ENCODE assay signal across 9 mouse cellular contexts in genomic region chr11:100441797-100442196, GRCm38 (mm10). TPM values are rescaled to one million over a fixed set of nuclear protein-coding genes. Genes with fewer than 3 reads are reported as not detected.
DNase-seq lines count a peak whose midpoint lies in the region; ATAC-seq and TF ChIP-seq lines count a peak whose summit lies in the region.
"Had no signal": no experiment of that assay in that cellular context is flagged by ENCODE, and none has a peak within 500 bp of the region (broad histone marks: within the 10 kb centered on the region; RNA-seq: fewer than 3 reads in every experiment).

Gene Nt5c3b, minus strand, starts transcription at chr11:100441808.
Gene Klhl10, plus strand, starts transcription at chr11:100441917.

- TF ChIP-seq CTCF in E14TG2a.4 (conservative IDR thresholded peaks at IDR 0.05; ENCODE audit: low read length) = no peak
- no peak for TF ChIP-seq CTCF in forebrain, postnatal 0 days (IDR thresholded peaks at IDR 0.05; ENCODE audit: low read depth)

- H3K36me3 ChIP-seq in heart, embryonic 10.5 days = peaks cover 23% of the 10 kb centered on the region
- H3K36me3 ChIP-seq in E14TG2a.4 (ENCODE audit: insufficient read depth, low read length) = peaks cover 28% of the 10 kb centered on the region
- peaks cover 7% of the 10 kb centered on the region; the same call in 1 of the 2 replicates for H3K36me3 ChIP-seq in forebrain, postnatal 0 days (ENCODE audit: insufficient read depth)
- no peaks in the 10 kb centered on the region for H3K36me3 ChIP-seq in liver, embryonic 16.5 days (ENCODE audit: control insufficient read depth, insufficient read depth)

- peak within 1 kb of the TSS; percentile 95 for H3K9ac ChIP-seq in forebrain, postnatal 0 days
- H3K9ac ChIP-seq in liver, embryonic 16.5 days (ENCODE audit: low read depth, low read length) = peak within 1 kb of the TSS; percentile 77

- no peak for ATAC-seq in forebrain, postnatal 0 days
- ATAC-seq in liver, embryonic 16.5 days (ENCODE audit: low read depth) = no peak

- DNase-seq in heart, embryonic 10.5 days (ENCODE audit: low spot score) = no peak
- no peak for DNase-seq in heart, adult 9 months (ENCODE audit: low spot score in 2 of 2)
- DNase-seq in forebrain, postnatal 0 days = no peak
- DNase-seq in embryo, embryonic 10.5 days (ENCODE audit: low spot score) = no peak
- DNase-seq in layer of hippocampus, postnatal 10 days (ENCODE audit: low spot score in 2 of 2) = no peak
- DNase-seq in layer of hippocampus, postnatal 36 days = no peak

- H3K9me3 ChIP-seq in heart, embryonic 10.5 days = no peaks in the 10 kb centered on the region
- no peaks in the 10 kb centered on the region for H3K9me3 ChIP-seq in E14TG2a.4 (ENCODE audit: low read length)
- H3K9me3 ChIP-seq in forebrain, postnatal 0 days (ENCODE audit: low read length) = no peaks in the 10 kb centered on the region
- no peaks in the 10 kb centered on the region for H3K9me3 ChIP-seq in liver, embryonic 16.5 days (replicated peaks; ENCODE audit: control insufficient read depth, low read length)

- H3K4me1 ChIP-seq in heart, embryonic 10.5 days = peaks cover 25% of the 10 kb centered on the region; the same call in 1 of the 2 replicates
- H3K4me1 ChIP-seq in E14TG2a.4 (replicated peaks; ENCODE audit: low read depth, low read length) = peaks cover 28% of the 10 kb centered on the region
- peaks cover 7% of the 10 kb centered on the region for H3K4me1 ChIP-seq in forebrain, postnatal 0 days (ENCODE audit: insufficient read depth)
- H3K4me1 ChIP-seq in liver, embryonic 16.5 days (ENCODE audit: control insufficient read depth, low read depth, low read length) = peaks cover 14% of the 10 kb centered on the region

- H3K27me3 ChIP-seq in heart, embryonic 10.5 days (ENCODE audit: insufficient read depth, poor library complexity, severe bottlenecking) = no peaks in the 10 kb centered on the region
- H3K27me3 ChIP-seq in E14TG2a.4 (ENCODE audit: insufficient read depth, low read length) = 0 out of 2 replicates have a peak, but pooled peaks cover 4% of the 10 kb centered on the region
- no peaks in the 10 kb centered on the region for H3K27me3 ChIP-seq in forebrain, postnatal 0 days (ENCODE audit: insufficient read depth, low read length)
- no peaks in the 10 kb centered on the region for H3K27me3 ChIP-seq in liver, embryonic 16.5 days (ENCODE audit: control insufficient read depth, insufficient read depth, low read depth, low read length)

- WGBS in heart, embryonic 10.5 days = 84% methylated on average over 8 of the region's 8 CpGs
- WGBS in forebrain, postnatal 0 days = 89% methylated on average over 8 of the region's 8 CpGs
- WGBS in liver, embryonic 16.5 days (ENCODE audit: insufficient replicate concordance) = 78% methylated on average over 8 of the region's 8 CpGs

- peak within 1 kb of the TSS; percentile 92 for H3K4me3 ChIP-seq in heart, embryonic 10.5 days
- H3K4me3 ChIP-seq in E14TG2a.4 (replicated peaks; ENCODE audit: low read length) = peak within 1 kb of the TSS; percentile 85
- H3K4me3 ChIP-seq in forebrain, postnatal 0 days (ENCODE audit: low read depth, low read length) = peak within 1 kb of the TSS; percentile 85
- peak within 1 kb of the TSS; percentile 74 for H3K4me3 ChIP-seq in liver, embryonic 16.5 days (ENCODE audit: low read depth, low read length)

- peak within 1 kb of the TSS; percentile 96 for H3K27ac ChIP-seq in heart, embryonic 10.5 days
- peak within 1 kb of the TSS; percentile 77 for H3K27ac ChIP-seq in forebrain, postnatal 0 days (ENCODE audit: low read depth, low read length)
- H3K27ac ChIP-seq in liver, embryonic 16.5 days (ENCODE audit: low read length) = no peak within 1 kb of the TSS

- H3K4me2 ChIP-seq in forebrain, postnatal 0 days (ENCODE audit: low read depth) = peak within 1 kb of the TSS; percentile 83
- H3K4me2 ChIP-seq in liver, embryonic 16.5 days (ENCODE audit: low read depth, low read length) = peak within 1 kb of the TSS; percentile 88

RNA-seq across cellular contexts. Expression of gene Nt5c3b, which starts in this region (rescaled TPM):
- 124 and 128 TPM in 2 replicates for polyA plus RNA-seq in heart, embryonic 10.5 days (2016; fragmentation: Nextera tagmentation; extraction: Ambion mirVana)
- total RNA-seq in forebrain, postnatal 0 days (2014; rRNA removed) = 63.0 and 80.5 TPM in 2 replicates
- 113 and 118 TPM in 2 replicates for polyA plus RNA-seq in forebrain, postnatal 0 days (2015; fragmentation: Nextera tagmentation; extraction: Ambion mirVana)
- 14.9 and 16.0 TPM in 2 replicates for polyA plus RNA-seq in liver, embryonic 16.5 days (2015; fragmentation: Nextera tagmentation; extraction: Ambion mirVana)
- total RNA-seq in layer of hippocampus, postnatal 10 days (2021) = 10 to 100 TPM; 60.5 to 66.4 TPM
- total RNA-seq in layer of hippocampus, postnatal 36 days (2021) = 10 to 100 TPM; 56.9 to 62.8 TPM

RNA-seq across cellular contexts. Expression of gene Klhl10, which starts in this region (rescaled TPM):
- 0.71 and 0.90 TPM in 2 replicates for polyA plus RNA-seq in heart, embryonic 10.5 days (2016; fragmentation: Nextera tagmentation; extraction: Ambion mirVana)
- total RNA-seq in forebrain, postnatal 0 days (2014; rRNA removed) = 0.29 and 0.46 TPM in 2 replicates
- 0.53 and 0.65 TPM in 2 replicates for polyA plus RNA-seq in forebrain, postnatal 0 days (2015; fragmentation: Nextera tagmentation; extraction: Ambion mirVana)
- 0.07 TPM in 1 of 2 replicates, not detected in the other for polyA plus RNA-seq in liver, embryonic 16.5 days (2015; fragmentation: Nextera tagmentation; extraction: Ambion mirVana)
- 1 to 10 TPM in 1 of 2 experiments, under 1 TPM in 1; 0.98 to 1.1 TPM for total RNA-seq in layer of hippocampus, postnatal 10 days (2021)
- 1 to 10 TPM; 1.4 to 1.9 TPM for total RNA-seq in layer of hippocampus, postnatal 36 days (2021)
- total RNA-seq: common myeloid progenitor, adult 5-6 weeks had no signal
